ENCODE assay signal across 18 mouse cellular contexts in the genomic region with DNA sequence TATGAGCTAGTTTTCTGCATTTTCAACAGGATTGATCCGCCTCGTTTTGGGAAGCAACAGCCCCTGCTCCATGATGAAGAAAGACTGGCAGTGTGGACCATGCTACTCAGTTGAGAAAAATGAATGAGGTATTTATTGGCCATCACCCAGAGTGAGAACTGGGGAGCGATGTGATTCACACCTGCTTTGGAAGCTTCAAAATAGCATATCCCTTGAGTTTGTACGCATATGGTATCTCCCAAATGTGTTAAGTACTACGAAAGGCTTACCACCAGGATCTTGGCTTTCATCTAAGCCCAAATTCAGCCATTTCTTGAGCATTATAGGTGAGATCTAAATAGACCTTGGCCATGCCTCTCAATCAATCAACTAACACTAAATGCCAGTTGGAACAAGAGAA. TPM values are rescaled to one million over a fixed set of nuclear protein-coding genes. Genes with fewer than 3 reads are reported as not detected.
DNase-seq lines count a peak whose midpoint lies in the region; ATAC-seq lines count a peak whose summit lies in the region.
"Had no signal": no experiment of that assay in that cellular context is flagged by ENCODE, and none has a peak within 500 bp of the region (broad histone marks: within the 10 kb centered on the region; RNA-seq: fewer than 3 reads in every experiment).

No protein-coding gene starts in this region.

- H3K27me3 ChIP-seq in embryonic facial prominence, embryonic 14.5 days (replicated peaks; ENCODE audit: control insufficient read depth, insufficient read depth, low read length), result no peaks in the 10 kb centered on the region
- H3K27me3 ChIP-seq in limb, embryonic 12.5 days, result no peaks in the 10 kb centered on the region
- no peaks in the 10 kb centered on the region for H3K27me3 ChIP-seq in liver, embryonic 12.5 days (replicated peaks)
- H3K27me3 ChIP-seq: forebrain, embryonic 15.5 days; heart, embryonic 12.5 days; intestine, embryonic 15.5 days had no signal

- no peak overlapping the region for H3K4me3 ChIP-seq in embryonic facial prominence, embryonic 14.5 days (ENCODE audit: low read depth, low read length)
- H3K4me3 ChIP-seq in limb, embryonic 12.5 days (replicated peaks), result no peak overlapping the region
- no peak overlapping the region for H3K4me3 ChIP-seq in liver, embryonic 12.5 days
- H3K4me3 ChIP-seq: forebrain, embryonic 15.5 days; heart, adult 2 months; heart, embryonic 12.5 days; hindbrain, embryonic 10.5 days; intestine, embryonic 15.5 days had no signal

- H3K4me1 ChIP-seq in embryonic facial prominence, embryonic 14.5 days (ENCODE audit: control insufficient read depth, insufficient read depth, low read length), result peaks cover 29% of the 10 kb centered on the region
- H3K4me1 ChIP-seq in limb, embryonic 12.5 days (replicated peaks), result peaks cover 71% of the 10 kb centered on the region
- no peaks in the 10 kb centered on the region for H3K4me1 ChIP-seq in liver, embryonic 12.5 days

- WGBS in embryonic facial prominence, embryonic 14.5 days, result 88% methylated on average over 5 of the region's 5 CpGs
- WGBS in limb, embryonic 12.5 days, result 87% methylated on average over 5 of the region's 5 CpGs
- 70% methylated on average over 5 of the region's 5 CpGs for WGBS in liver, embryonic 12.5 days (ENCODE audit: insufficient replicate concordance)

- peak overlapping the region; percentile 84 for H3K27ac ChIP-seq in embryonic facial prominence, embryonic 14.5 days (replicated peaks; ENCODE audit: low read depth, low read length)
- peak overlapping the region; percentile 98 for H3K27ac ChIP-seq in limb, embryonic 12.5 days
- H3K27ac ChIP-seq in liver, embryonic 12.5 days, result no peak overlapping the region
- H3K27ac ChIP-seq: heart, adult 2 months; hindbrain, embryonic 10.5 days; intestine, embryonic 15.5 days had no signal

- peak; percentile 40 for DNase-seq in heart, adult 11 months
- no peak for DNase-seq in heart, adult 9 months (ENCODE audit: low spot score in 2 of 2)
- no peak for DNase-seq in embryonic facial prominence, embryonic 14.5 days (ENCODE audit: low spot score)
- DNase-seq in adrenal gland, adult 2 months, result no peak
- no peak for DNase-seq in urinary bladder, adult 18-20 months (ENCODE audit: low spot score in 2 of 2)
- DNase-seq: adrenal gland, adult 8-10 months; adrenal gland, postnatal 36 days; cerebellum, adult 11-12 months; cerebellum, adult 9-11 months; gastrocnemius, postnatal 10 days; heart, adult 2 months had no signal

- no peaks in the 10 kb centered on the region for H3K36me3 ChIP-seq in embryonic facial prominence, embryonic 14.5 days (ENCODE audit: control insufficient read depth, insufficient read depth, low read length)
- no peaks in the 10 kb centered on the region for H3K36me3 ChIP-seq in limb, embryonic 12.5 days
- H3K36me3 ChIP-seq in liver, embryonic 12.5 days, result no peaks in the 10 kb centered on the region
- H3K36me3 ChIP-seq: forebrain, embryonic 15.5 days; heart, embryonic 12.5 days; hindbrain, embryonic 10.5 days; intestine, embryonic 15.5 days had no signal

- H3K4me2 ChIP-seq in embryonic facial prominence, embryonic 14.5 days (ENCODE audit: low read depth, low read length), result no peak overlapping the region
- H3K4me2 ChIP-seq in limb, embryonic 12.5 days, result no peak overlapping the region
- no peak overlapping the region for H3K4me2 ChIP-seq in liver, embryonic 12.5 days
- H3K4me2 ChIP-seq: forebrain, embryonic 15.5 days; heart, embryonic 12.5 days; hindbrain, embryonic 14.5 days; intestine, embryonic 15.5 days had no signal

- H3K9me3 ChIP-seq in embryonic facial prominence, embryonic 14.5 days (ENCODE audit: control insufficient read depth, low read length), result no peaks in the 10 kb centered on the region
- no peaks in the 10 kb centered on the region for H3K9me3 ChIP-seq in limb, embryonic 12.5 days
- no peaks in the 10 kb centered on the region for H3K9me3 ChIP-seq in liver, embryonic 12.5 days (replicated peaks)
- H3K9me3 ChIP-seq: forebrain, embryonic 15.5 days; heart, embryonic 12.5 days; hindbrain, embryonic 10.5 days; intestine, embryonic 15.5 days had no signal

- no peak for ATAC-seq in embryonic facial prominence, embryonic 14.5 days (ENCODE audit: low read depth)
- no peak for ATAC-seq in limb, embryonic 12.5 days (ENCODE audit: insufficient number of reproducible peaks, insufficient read depth, low FRiP score, low TSS enrichment, low read depth)
- ATAC-seq in liver, embryonic 12.5 days, result no peak
- ATAC-seq: forebrain, embryonic 15.5 days had no signal

- no peak overlapping the region for H3K9ac ChIP-seq in embryonic facial prominence, embryonic 14.5 days (ENCODE audit: low read depth, low read length)
- no peak overlapping the region for H3K9ac ChIP-seq in limb, embryonic 12.5 days (replicated peaks)
- no peak overlapping the region for H3K9ac ChIP-seq in liver, embryonic 12.5 days
- H3K9ac ChIP-seq: forebrain, embryonic 15.5 days; heart, embryonic 12.5 days; hindbrain, embryonic 14.5 days; intestine, embryonic 15.5 days had no signal

RNA-seq across cellular contexts. Expression of a gene that starts 55.5 kb away (rescaled TPM):
- 34.8 and 43.6 TPM in 2 replicates for polyA plus RNA-seq in embryonic facial prominence, embryonic 14.5 days (2014; fragmentation: Nextera tagmentation; extraction: Ambion mirVana)
- 43.1 and 50.8 TPM in 2 replicates for polyA plus RNA-seq in limb, embryonic 12.5 days (2016; fragmentation: Nextera tagmentation; extraction: Ambion mirVana)
- 1.1 and 1.7 TPM in 2 replicates for polyA plus RNA-seq in liver, embryonic 12.5 days (2016; fragmentation: Nextera tagmentation; extraction: Ambion mirVana)
- total RNA-seq in adrenal gland, adult 2 months (2021), result 10 to 100 TPM; 46.3 to 52.1 TPM
- polyA plus RNA-seq in adrenal gland, adult 2 months (2012; rRNA removed), result 73.4 and 94.6 TPM in 2 replicates

Comparison
In these comparisons a context has a peak if more than half of its experiments do, and no peak if none do; other contexts are left out.
1. RNA of a gene that starts 55.5 kb away (polyA plus RNA-seq): 73.4 to 94.6 TPM in adrenal gland, adult 2 months, 43.1 to 50.8 TPM in limb, embryonic 12.5 days and 34.8 to 43.6 TPM in embryonic facial prominence, embryonic 14.5 days; 1.1 to 1.7 TPM in liver, embryonic 12.5 days; every median in the first group is over 10 times any median in the second.